Mouse (Mus musculus) brain, embryonic 18.5 days (tissue): ENCODE measurements around the gene Nrxn1.
"Not testable (repeated sequence)": the region's sequence is repeated elsewhere in the genome, so short reads cannot be mapped to it uniquely, and the experiment has no call there.

Experiments
- DNase-seq: peaks from one replicate; pipeline ENCODE4 v3.0.0-alpha.2; 2012; ENCODE audit warnings: low read depth, low spot score

Gene Nrxn1

DNA sequence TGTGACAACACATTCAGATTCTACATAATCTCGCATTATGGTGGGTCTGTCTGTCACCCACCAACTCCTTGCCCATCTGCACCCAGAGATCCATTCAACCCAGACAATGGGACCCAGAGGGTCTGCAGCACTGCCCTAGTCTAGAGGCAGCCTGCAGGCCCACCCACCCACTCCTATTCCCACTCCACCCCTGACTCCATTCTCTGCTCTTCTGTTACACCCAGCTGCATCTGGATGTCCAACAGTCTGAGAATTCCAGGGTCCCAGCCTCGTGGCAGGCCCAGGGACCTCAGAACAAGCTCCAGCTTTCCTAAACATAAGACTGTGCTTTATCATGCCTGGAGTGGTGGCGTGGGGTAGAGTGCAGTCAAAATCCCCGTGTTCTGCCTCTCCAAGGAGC lies 820.6 kb downstream of the Nrxn1 start:
- no peak for DNase-seq

DNA sequence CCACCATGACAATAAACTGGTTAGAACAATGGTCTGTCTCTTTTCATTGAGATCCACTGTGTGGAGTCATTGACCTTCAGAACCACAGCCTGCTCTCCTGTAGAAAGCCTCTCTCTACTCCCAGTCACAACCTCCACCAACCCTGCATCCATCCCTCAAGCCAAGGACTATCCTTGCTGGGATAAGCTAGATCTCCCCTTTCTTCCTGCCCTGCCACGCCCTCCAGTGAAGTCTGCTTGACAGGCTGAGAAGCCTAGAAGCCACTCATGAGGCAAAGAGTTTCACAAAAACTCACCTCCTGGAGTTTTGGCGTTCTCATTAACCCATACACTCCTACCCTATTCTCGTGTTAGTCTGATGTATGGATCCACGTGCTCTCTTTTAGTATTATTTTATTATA lies 821.7 kb downstream of the Nrxn1 start:
- DNase-seq: no peak

- DNase-seq: no peak
Measured at GRCm38 (mm10) chr17:90269143-90269542, 823.7 kb downstream of the Nrxn1 start.

- no peak for DNase-seq
Measured at GRCm38 (mm10) chr17:90253451-90254131, 839.3 kb downstream of the Nrxn1 start.

DNA sequence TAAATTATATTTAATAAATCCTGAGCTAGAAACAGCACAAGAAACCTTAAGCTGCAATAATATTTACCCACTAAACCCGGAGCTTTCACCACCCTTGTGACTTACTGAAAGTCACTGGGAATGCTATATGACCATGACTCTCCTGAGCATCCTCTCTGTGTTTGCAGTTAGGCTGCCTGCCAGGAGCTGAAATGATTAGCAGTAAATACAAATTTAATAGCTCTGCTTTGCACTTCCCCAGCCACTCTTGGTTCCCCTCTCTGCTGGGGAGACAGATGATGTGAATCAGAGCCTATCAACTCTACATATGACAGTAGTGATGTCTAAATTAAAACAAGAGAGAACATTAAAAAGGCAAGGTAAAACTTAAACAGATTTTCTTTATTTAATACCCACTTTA lies 840.7 kb downstream of the Nrxn1 start:
- DNase-seq: no peak

DNA sequence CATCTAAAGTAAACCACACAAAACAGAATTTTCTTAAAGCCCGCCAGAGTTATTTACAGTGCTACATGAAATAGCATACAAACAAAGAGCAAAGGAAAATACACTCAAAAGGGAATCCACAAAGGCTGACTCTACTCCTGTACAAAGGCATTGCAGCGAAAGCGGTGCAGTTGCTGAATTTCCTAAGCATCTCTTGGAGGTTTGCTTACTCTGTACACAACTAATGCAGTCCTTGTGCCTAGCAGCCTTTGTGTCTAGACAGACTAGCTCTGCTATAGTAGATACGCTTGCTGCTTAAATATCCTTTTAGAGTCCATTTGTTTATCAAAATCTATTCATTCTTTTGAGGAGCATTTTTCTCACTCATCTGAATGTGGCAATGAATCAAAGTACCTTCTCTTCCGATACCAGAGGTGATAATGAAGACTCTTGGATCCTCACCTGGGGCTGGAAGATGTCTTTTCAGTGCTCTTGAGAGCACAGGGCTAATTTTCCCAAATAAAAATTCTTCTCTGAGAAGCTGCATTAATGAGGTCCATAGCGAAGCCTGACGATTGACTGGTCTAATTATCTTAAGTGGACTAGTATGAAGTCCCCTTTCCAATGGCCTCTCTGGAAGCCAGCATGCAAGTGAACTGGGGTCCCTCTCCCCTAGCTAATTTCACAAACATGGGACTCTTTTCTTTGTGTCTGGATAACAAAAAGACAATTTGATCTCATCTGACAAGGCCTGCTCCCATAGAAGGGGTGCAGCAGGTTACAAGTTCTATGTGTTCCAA lies 845.6 kb downstream of the Nrxn1 start:
- DNase-seq: no peak

GRCm38 (mm10) chr17:90244339-90244738 lies 848.5 kb downstream of the Nrxn1 start:
- no peak for DNase-seq

- no peak for DNase-seq
Measured at GRCm38 (mm10) chr17:90238964-90239363, 853.9 kb downstream of the Nrxn1 start.

- no peak for DNase-seq
Measured at GRCm38 (mm10) chr17:90238517-90238916, 854.4 kb downstream of the Nrxn1 start.

GRCm38 (mm10) chr17:90235674-90236073 lies 857.2 kb downstream of the Nrxn1 start:
- not testable (repeated sequence) for DNase-seq

- no peak for DNase-seq
Measured at GRCm38 (mm10) chr17:90234806-90235205, 858.1 kb downstream of the Nrxn1 start.

GRCm38 (mm10) chr17:90208547-90208946 lies 884.3 kb downstream of the Nrxn1 start:
- no peak for DNase-seq

- DNase-seq: no peak
Measured at GRCm38 (mm10) chr17:90207617-90208016, 885.3 kb downstream of the Nrxn1 start.

- DNase-seq: no peak
Measured at GRCm38 (mm10) chr17:90203993-90204392, 888.9 kb downstream of the Nrxn1 start.

DNA sequence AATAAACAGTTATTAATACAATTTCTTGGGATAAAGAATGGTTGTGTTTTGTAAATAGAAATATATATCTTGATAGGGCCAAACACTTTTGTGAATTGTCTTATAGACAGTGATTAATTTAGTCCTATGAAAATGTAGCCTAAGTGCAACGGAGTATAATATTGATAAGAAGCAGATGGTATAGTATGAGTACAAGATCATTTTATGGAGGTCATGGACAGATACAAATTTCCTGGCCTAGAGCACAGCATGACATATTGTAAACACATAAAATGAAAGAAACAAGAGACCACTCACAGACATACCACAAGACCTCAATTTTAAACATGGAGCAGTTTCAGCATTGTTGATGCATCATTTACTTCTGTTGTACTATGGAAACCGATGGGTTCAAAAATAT lies 890.1 kb downstream of the Nrxn1 start:
- no peak for DNase-seq

DNA sequence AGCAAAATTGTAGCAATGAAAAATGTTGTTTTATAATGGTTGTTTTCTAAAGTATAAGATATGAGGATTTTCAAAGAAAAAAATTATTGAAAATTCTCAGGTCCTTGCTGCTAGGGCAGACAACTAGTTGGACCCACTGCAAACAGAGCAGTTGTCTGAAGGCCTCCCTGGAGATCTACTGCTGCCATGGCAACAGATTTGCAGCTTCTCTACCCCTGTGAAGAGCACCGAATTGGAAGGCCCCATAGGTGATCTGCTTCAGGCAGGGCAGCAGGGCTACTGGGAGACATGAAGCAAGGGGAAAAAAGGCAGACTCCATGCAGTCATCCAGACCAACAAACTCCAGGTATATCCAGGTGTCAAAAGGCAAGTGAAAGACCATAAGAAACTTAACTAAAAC lies 896.1 kb downstream of the Nrxn1 start:
- no peak for DNase-seq

DNA sequence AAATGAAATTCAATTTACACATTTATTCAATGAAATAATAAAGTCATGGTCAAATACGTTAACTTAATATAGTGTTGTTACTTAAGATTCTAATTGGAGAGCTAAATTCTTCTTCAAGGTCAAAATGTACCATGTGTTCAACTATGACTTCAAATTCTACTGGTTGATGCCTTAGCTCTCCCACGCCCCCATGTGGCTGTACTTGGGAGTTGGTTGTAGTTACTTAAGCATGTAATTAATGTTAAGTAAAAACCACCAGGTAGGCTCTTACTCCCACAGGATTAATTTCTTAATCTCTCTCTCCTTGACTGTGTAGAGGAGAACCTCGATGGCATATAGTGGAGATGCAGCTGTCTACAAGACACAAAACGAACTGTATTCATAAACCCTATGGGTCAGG lies 951.3 kb downstream of the Nrxn1 start:
- DNase-seq: no peak

DNA sequence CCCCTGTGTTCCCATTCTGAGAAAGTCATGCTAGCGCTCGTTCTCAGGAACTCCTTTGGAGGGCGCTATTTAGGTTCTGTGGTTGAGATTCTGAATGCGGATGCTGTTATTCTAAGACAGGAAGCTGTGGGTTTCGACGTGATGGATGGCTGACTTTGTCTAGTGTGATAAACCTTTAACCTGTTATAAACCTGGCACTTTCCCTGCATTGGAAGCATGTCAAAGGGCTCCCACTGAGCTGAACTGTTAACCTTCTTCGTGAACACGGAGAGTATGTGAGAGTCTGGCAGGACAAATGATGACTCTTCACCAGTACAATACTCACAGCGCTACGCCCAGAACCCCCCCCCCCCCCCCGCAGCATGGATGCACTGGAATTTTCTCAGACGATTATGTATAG lies 962.0 kb downstream of the Nrxn1 start:
- no peak for DNase-seq

DNA sequence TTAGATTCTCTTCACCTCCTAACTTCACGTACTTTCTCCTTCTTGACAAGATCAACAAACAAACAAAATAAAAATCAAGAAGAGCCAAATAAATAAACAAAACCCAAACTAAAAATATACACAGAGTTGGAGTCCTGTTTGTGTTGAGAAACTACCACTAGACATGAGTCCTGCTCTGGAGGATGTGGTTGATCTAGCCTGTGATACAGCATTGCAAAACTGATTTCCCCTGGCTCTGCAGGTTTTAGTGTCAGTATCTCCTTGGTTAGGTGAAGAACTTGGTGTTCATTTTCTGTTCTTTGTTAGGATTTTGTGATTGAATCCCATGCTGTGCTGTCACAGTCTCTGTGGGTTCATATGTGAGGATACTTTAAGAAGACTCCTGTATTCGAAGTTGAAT lies 963.7 kb downstream of the Nrxn1 start:
- no peak for DNase-seq

DNA sequence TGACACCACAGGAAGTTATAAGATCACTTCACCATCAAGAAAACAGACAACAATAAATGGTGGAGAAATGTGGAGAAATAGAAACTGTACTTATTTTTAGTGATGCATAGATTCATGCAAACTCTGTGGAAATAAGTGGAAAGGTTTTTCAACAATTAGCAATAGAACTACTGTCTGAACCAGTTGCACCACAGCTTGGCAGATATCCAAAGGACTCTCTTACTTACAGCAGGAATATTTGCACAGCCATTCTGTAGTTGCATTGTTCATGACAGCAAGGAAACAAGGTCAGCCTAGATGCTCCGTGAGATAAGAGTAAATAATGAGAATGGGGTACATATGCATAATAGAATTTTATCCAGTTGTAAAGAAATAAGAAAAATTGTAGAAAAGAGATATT lies 965.3 kb downstream of the Nrxn1 start:
- no peak for DNase-seq

- DNase-seq: no peak
Measured at GRCm38 (mm10) chr17:90122796-90123481, 969.9 kb downstream of the Nrxn1 start.

GRCm38 (mm10) chr17:90116241-90116640 lies 976.6 kb downstream of the Nrxn1 start:
- no peak for DNase-seq

- DNase-seq: no peak
Measured at GRCm38 (mm10) chr17:90094999-90095398, 997.9 kb downstream of the Nrxn1 start.
